Mouse (Mus musculus): ENCODE measurements around the gene Tarbp2.

Gene Tarbp2

GRCm38 (mm10) chr15:102521480-102521879 is 3.5 kb downstream of the Tarbp2 start:
- DNase-seq (ENCODE audit: extremely low read depth, insufficient read length, low spot score) = no peak

GRCm38 (mm10) chr15:102524892-102525485 is 7.0 kb downstream of the Tarbp2 start, which contains the start of gene Npff:
Gene Npff, minus strand, starts transcription at chr15:102524942.
- no peak for DNase-seq (ENCODE audit: extremely low read depth, insufficient read length, low spot score)

GRCm38 (mm10) chr15:102526111-102527002 is 8.4 kb downstream of the Tarbp2 start:
- DNase-seq (ENCODE audit: extremely low read depth, insufficient read length, low spot score) = no peak

- DNase-seq (ENCODE audit: extremely low read depth, insufficient read length, low spot score) = no peak
Observed at GRCm38 (mm10) chr15:102527936-102528335, 9.9 kb downstream of the Tarbp2 start.

GRCm38 (mm10) chr15:102528396-102528795 is 10.4 kb downstream of the Tarbp2 start:
- DNase-seq (ENCODE audit: extremely low read depth, insufficient read length, low spot score) = no peak

GRCm38 (mm10) chr15:102530566-102530965 is 12.6 kb downstream of the Tarbp2 start:
- DNase-seq (ENCODE audit: extremely low read depth, insufficient read length, low spot score) = no peak

GRCm38 (mm10) chr15:102531586-102531985 is 13.6 kb downstream of the Tarbp2 start:
- DNase-seq (ENCODE audit: extremely low read depth, insufficient read length, low spot score) = no peak

GRCm38 (mm10) chr15:102532106-102532900 is 14.3 kb downstream of the Tarbp2 start:
- no peak for DNase-seq (ENCODE audit: extremely low read depth, insufficient read length, low spot score)

- no peak for DNase-seq (ENCODE audit: extremely low read depth, insufficient read length, low spot score)
Observed at GRCm38 (mm10) chr15:102533926-102534325, 15.9 kb downstream of the Tarbp2 start.

- no peak for DNase-seq (ENCODE audit: extremely low read depth, insufficient read length, low spot score)
Observed at GRCm38 (mm10) chr15:102544801-102545200, 26.8 kb downstream of the Tarbp2 start.

GRCm38 (mm10) chr15:102546246-102546645 is 28.3 kb downstream of the Tarbp2 start:
- DNase-seq (ENCODE audit: extremely low read depth, insufficient read length, low spot score) = no peak

GRCm38 (mm10) chr15:102546677-102547427 is 28.9 kb downstream of the Tarbp2 start:
- DNase-seq (ENCODE audit: extremely low read depth, insufficient read length, low spot score) = no peak

- no peak for DNase-seq (ENCODE audit: extremely low read depth, insufficient read length, low spot score)
Observed at GRCm38 (mm10) chr15:102547478-102547877, 29.5 kb downstream of the Tarbp2 start.

GRCm38 (mm10) chr15:102552599-102552998 is 34.6 kb downstream of the Tarbp2 start:
- no peak for DNase-seq (ENCODE audit: extremely low read depth, insufficient read length, low spot score)

- DNase-seq (ENCODE audit: extremely low read depth, insufficient read length, low spot score) = no peak
Observed at GRCm38 (mm10) chr15:102555581-102555980, 37.6 kb downstream of the Tarbp2 start.

- DNase-seq (ENCODE audit: extremely low read depth, insufficient read length, low spot score) = no peak
Observed at GRCm38 (mm10) chr15:102557580-102557979, 39.6 kb downstream of the Tarbp2 start.

GRCm38 (mm10) chr15:102562491-102562890 is 44.5 kb downstream of the Tarbp2 start:
- DNase-seq (ENCODE audit: extremely low read depth, insufficient read length, low spot score) = no peak

GRCm38 (mm10) chr15:102563061-102563460 is 45.1 kb downstream of the Tarbp2 start:
- DNase-seq (ENCODE audit: extremely low read depth, insufficient read length, low spot score) = no peak

- DNase-seq (ENCODE audit: extremely low read depth, insufficient read length, low spot score) = no peak
Observed at GRCm38 (mm10) chr15:102563681-102564080, 45.7 kb downstream of the Tarbp2 start.

- no peak for DNase-seq (ENCODE audit: extremely low read depth, insufficient read length, low spot score)
Observed at GRCm38 (mm10) chr15:102567849-102568248, 49.9 kb downstream of the Tarbp2 start.
